Mouse (Mus musculus) MEL (cell line): ENCODE measurements around the gene Bri3bp. TPM values are rescaled to one million over a fixed set of nuclear protein-coding genes. Genes with fewer than 3 reads are reported as not detected.

Experiments used
- DNase-seq: peaks from one replicate; pipeline ENCODE4 v3.0.0; 2011; ENCODE audit warnings: low read depth, low spot score
- H3K27ac ChIP-seq: 2 replicates; pipeline ENCODE4 v1.5.1; 2012; ENCODE audit warnings: low read depth, mild to moderate bottlenecking, control low read depth, low read length, moderate library complexity; ENCODE audit not compliant: control insufficient read depth
- H3K27me3 ChIP-seq, 2 experiments: fragments of 150-350 bp in 1 of 2; sonication (generic) in 1 of 2; 2 replicates each; pipeline ENCODE4 v1.6.1; 2012; ENCODE audit warnings: low read length in 2 of 2, mild to moderate bottlenecking in 2 of 2, improper control_type of control experiment in 1 of 2, moderate library complexity in 1 of 2; ENCODE audit not compliant: insufficient read depth in 2 of 2, control insufficient read depth in 1 of 2
- H3K36me3 ChIP-seq, 2 experiments: 2 replicates each; pipeline ENCODE4 v1.6.1; 2012 to 2014; ENCODE audit warnings: low read length in 2 of 2, improper control_type of control experiment in 1 of 2, inconsistent platforms in 1 of 2, mild to moderate bottlenecking in 1 of 2; ENCODE audit not compliant: insufficient read depth in 2 of 2, control insufficient read depth in 1 of 2
- H3K4me1 ChIP-seq, 2 experiments: fragments of 150-350 bp in 1 of 2; sonication (generic) in 1 of 2; 2 replicates each; pipeline ENCODE4 v1.6.1; 2012; ENCODE audit warnings: low read length in 2 of 2, improper control_type of control experiment in 1 of 2, mild to moderate bottlenecking in 1 of 2; ENCODE audit not compliant: insufficient read depth in 2 of 2, control insufficient read depth in 1 of 2
- H3K4me3 ChIP-seq, 2 experiments: fragments of 150-350 bp in 1 of 2; sonication (generic) in 1 of 2; 2 replicates each; pipeline ENCODE4 v1.5.1; 2012; ENCODE audit warnings: low read depth in 2 of 2, low read length in 2 of 2, mild to moderate bottlenecking in 2 of 2, moderate library complexity in 2 of 2, control low read depth in 1 of 2, improper control_type of control experiment in 1 of 2; ENCODE audit not compliant: control insufficient read depth in 1 of 2, insufficient read depth in 1 of 2
- H3K79me2 ChIP-seq: 2 replicates; pipeline ENCODE4 v1.6.1; 2012; ENCODE audit warnings: mild to moderate bottlenecking, low read length, moderate library complexity; ENCODE audit not compliant: control insufficient read depth, poor library complexity, insufficient read depth
- H3K9ac ChIP-seq: 2 replicates; pipeline ENCODE4 v1.6.1; 2012; ENCODE audit warnings: low read depth, mild to moderate bottlenecking, control low read depth, low read length, moderate library complexity; ENCODE audit not compliant: control insufficient read depth, poor library complexity, severe bottlenecking
- H3K9me3 ChIP-seq: fragments of 150-350 bp; sonication (generic); replicated peaks from 2 replicates; pipeline ENCODE4 v1.6.1; 2012; ENCODE audit warnings: mild to moderate bottlenecking, low read length, improper control_type of control experiment, moderate library complexity; ENCODE audit not compliant: insufficient read depth
- BHLHE40 ChIP-seq: IDR thresholded peaks from 2 replicates; pipeline ENCODE4 v1.6.1; 2012; ENCODE audit warnings: low read depth, mild to moderate bottlenecking, inconsistent platforms, low read length, improper control_type of control experiment, borderline replicate concordance
- CHD1 ChIP-seq: IDR thresholded peaks from 2 replicates; pipeline ENCODE4 v1.6.1; 2012; ENCODE audit warnings: low read depth, mild to moderate bottlenecking, inconsistent platforms, low read length, improper control_type of control experiment
- CTCF ChIP-seq, 3 experiments: IDR thresholded peaks in 2 of 3; conservative IDR thresholded peaks in 1 of 3; 2 replicates each; pipeline ENCODE4 v1.5.1; 2011 to 2012; ENCODE audit warnings: low read length in 3 of 3, low read depth in 2 of 3, mild to moderate bottlenecking in 2 of 3, improper control_type of control experiment in 1 of 3, inconsistent platforms in 1 of 3, mixed read lengths in 1 of 3, moderate library complexity in 1 of 3; ENCODE audit not compliant: control insufficient read depth in 1 of 3, insufficient read depth in 1 of 3, poor library complexity in 1 of 3, severe bottlenecking in 1 of 3
- E2F4 ChIP-seq: IDR thresholded peaks from 2 replicates; pipeline ENCODE4 v1.6.1; 2011; ENCODE audit warnings: low read depth, low read length, improper control_type of control experiment, borderline replicate concordance
- ELF1 ChIP-seq: IDR thresholded peaks from 2 replicates; pipeline ENCODE4 v1.6.1; 2014; ENCODE audit warnings: low read depth, mild to moderate bottlenecking, inconsistent platforms, low read length, improper control_type of control experiment, moderate library complexity
- EP300 ChIP-seq, 2 experiments: IDR thresholded peaks; 2 replicates each; pipeline ENCODE4 v1.6.1; 2011; ENCODE audit warnings: improper control_type of control experiment in 2 of 2, low read length in 2 of 2, low read depth in 1 of 2, mild to moderate bottlenecking in 1 of 2
- ETS1 ChIP-seq: IDR thresholded peaks from 2 replicates; pipeline ENCODE4 v1.6.1; 2012; ENCODE audit warnings: low read depth, mild to moderate bottlenecking, inconsistent platforms, low read length, improper control_type of control experiment, moderate library complexity
- GATA1 ChIP-seq: IDR thresholded peaks from 2 replicates; pipeline ENCODE4 v1.6.1; 2011; ENCODE audit warnings: low read depth, low read length, improper control_type of control experiment
- HCFC1 ChIP-seq: IDR thresholded peaks from 2 replicates; pipeline ENCODE4 v1.6.1; 2012; ENCODE audit warnings: low read depth, mild to moderate bottlenecking, inconsistent platforms, low read length, improper control_type of control experiment, moderate library complexity
- KAT2A ChIP-seq: conservative IDR thresholded peaks from 2 replicates; pipeline ENCODE4 v1.6.1; 2012; ENCODE audit warnings: low read depth, low read length, improper control_type of control experiment, inconsistent platforms
- MAFK ChIP-seq: IDR thresholded peaks from 2 replicates; pipeline ENCODE4 v1.6.1; 2011; ENCODE audit warnings: low read depth, mild to moderate bottlenecking, low read length, improper control_type of control experiment, borderline replicate concordance
- MAX ChIP-seq: IDR thresholded peaks from 2 replicates; pipeline ENCODE4 v1.6.1; 2011; ENCODE audit warnings: low read length, improper control_type of control experiment
- MEF2A ChIP-seq: IDR thresholded peaks from 2 replicates; pipeline ENCODE4 v1.6.1; 2014; ENCODE audit warnings: low read depth, mild to moderate bottlenecking, inconsistent platforms, low read length, improper control_type of control experiment; ENCODE audit not compliant: poor library complexity, insufficient replicate concordance, severe bottlenecking; ENCODE audit errors: extremely low read depth
- MYB ChIP-seq: IDR thresholded peaks from 2 replicates; pipeline ENCODE4 v1.6.1; 2011; ENCODE audit warnings: mild to moderate bottlenecking, low read depth, low read length, improper control_type of control experiment
- NELFE ChIP-seq: IDR thresholded peaks from 2 replicates; pipeline ENCODE4 v1.6.1; 2011; ENCODE audit warnings: low read depth, low read length, improper control_type of control experiment
- NRF1 ChIP-seq: IDR thresholded peaks from 2 replicates; pipeline ENCODE4 v1.6.1; 2014; ENCODE audit warnings: low read depth, mild to moderate bottlenecking, inconsistent platforms, low read length, improper control_type of control experiment, moderate library complexity; ENCODE audit not compliant: poor library complexity, insufficient read depth, severe bottlenecking
- POLR2AphosphoS2 ChIP-seq: IDR thresholded peaks from 2 replicates; pipeline ENCODE4 v1.6.1; 2011; ENCODE audit warnings: low read length, improper control_type of control experiment
- POLR2AphosphoS5 ChIP-seq: IDR thresholded peaks from 2 replicates; pipeline ENCODE4 v1.6.1; 2012; ENCODE audit warnings: low read depth, borderline replicate concordance, mild to moderate bottlenecking, inconsistent platforms, low read length, moderate library complexity, mixed read lengths
- RCOR1 ChIP-seq: IDR thresholded peaks from 2 replicates; pipeline ENCODE4 v1.6.1; 2012; ENCODE audit warnings: low read depth, mild to moderate bottlenecking, inconsistent platforms, low read length, improper control_type of control experiment
- SIN3A ChIP-seq: IDR thresholded peaks from 2 replicates; pipeline ENCODE4 v1.6.1; 2012; ENCODE audit warnings: low read length, improper control_type of control experiment, inconsistent platforms
- SMC3 ChIP-seq: IDR thresholded peaks from 2 replicates; pipeline ENCODE4 v1.6.1; 2011; ENCODE audit warnings: low read depth, low read length, improper control_type of control experiment
- TAL1 ChIP-seq: IDR thresholded peaks from 2 replicates; pipeline ENCODE4 v1.6.1; 2012; ENCODE audit warnings: mild to moderate bottlenecking, inconsistent platforms, low read length, moderate library complexity, mixed read lengths
- TBP ChIP-seq: IDR thresholded peaks from 2 replicates; pipeline ENCODE4 v1.8.0; 2011; ENCODE audit warnings: low read depth, low read length, improper control_type of control experiment
- TCF12 ChIP-seq: IDR thresholded peaks from 2 replicates; pipeline ENCODE4 v1.6.1; 2014; ENCODE audit warnings: low read depth, mild to moderate bottlenecking, inconsistent platforms, low read length, improper control_type of control experiment, moderate library complexity
- UBTF ChIP-seq: IDR thresholded peaks from 2 replicates; pipeline ENCODE4 v1.6.1; 2012; ENCODE audit warnings: low read depth, mild to moderate bottlenecking, inconsistent platforms, low read length, improper control_type of control experiment, moderate library complexity, borderline replicate concordance; ENCODE audit not compliant: insufficient read depth
- USF2 ChIP-seq, 2 experiments: IDR thresholded peaks; 2 replicates each; pipeline ENCODE4 v1.6.1; 2011 to 2012; ENCODE audit warnings: improper control_type of control experiment in 2 of 2, low read length in 2 of 2, borderline replicate concordance in 1 of 2, inconsistent platforms in 1 of 2, low read depth in 1 of 2, mild to moderate bottlenecking in 1 of 2; ENCODE audit not compliant: insufficient read depth in 1 of 2
- ZC3H11A ChIP-seq: IDR thresholded peaks from 2 replicates; pipeline ENCODE4 v1.6.1; 2012; ENCODE audit warnings: low read depth, mild to moderate bottlenecking, inconsistent platforms, low read length, improper control_type of control experiment
- ZMIZ1 ChIP-seq: IDR thresholded peaks from 2 replicates; pipeline ENCODE4 v1.6.1; 2012; ENCODE audit warnings: low read depth, mild to moderate bottlenecking, inconsistent platforms, low read length, improper control_type of control experiment, moderate library complexity
- ZNF384 ChIP-seq: IDR thresholded peaks from 2 replicates; pipeline ENCODE4 v1.6.1; 2012; ENCODE audit warnings: low read depth, mild to moderate bottlenecking, inconsistent platforms, low read length, improper control_type of control experiment
- polyA plus RNA-seq, 2 experiments: library from polyadenylated mRNA; stranded (reverse) in 1 of 2; unstranded in 1 of 2; fragments of >175 nt in 1 of 2; fragments of >200 nt in 1 of 2; gene quantifications; 2 replicates each; pipeline versions ENCODE4 v1.2.1 to v1.2.4; 2012; ENCODE audit warnings: low replicate concordance in 2 of 2, low read depth in 1 of 2; ENCODE audit not compliant: insufficient read length in 2 of 2, insufficient read depth in 1 of 2, missing spikeins in 1 of 2
- total RNA-seq: library from RNA; depleted of rRNA; stranded (reverse); fragments of 300-350 nt; gene quantifications from 2 replicates; pipeline ENCODE4 v1.2.3, GENCODE M21; 2012

Bri3bp gene
- total and polyA plus RNA-seq, 3 experiments, result 73.7 to 264 (median 87.6) TPM

- Histone ChIP-seq H3K4me1 (peaks cover 0 to 11% of the 10 kb centered on the region in 2 experiments; a peak in 1 of 4 replicates), H3K4me3 (peak overlapping the region; percentile 54 to 85)
These were observed 33.7 kb downstream of the Bri3bp start for GRCm38 (mm10) chr5:125475030-125475429.

GRCm38 (mm10) chr5:125475601-125476285, 34.4 kb downstream of the Bri3bp start, which contains the start of gene Aacs:
Gene Aacs, plus strand, starts transcription at chr5:125475814.
- Histone ChIP-seq H3K9me3 (no peaks in the 10 kb centered on the region), H3K36me3 (peaks cover 0 to 2% of the 10 kb centered on the region in 2 experiments; a peak in 2 of 4 replicates), H3K9ac (peak within 1 kb of the TSS; percentile 83), H3K4me3 (peak within 1 kb of the TSS; percentile 85 to 90), H3K27ac (peak within 1 kb of the TSS; percentile 54), H3K79me2 (peaks cover 33% of the 10 kb centered on the region), H3K4me1 (peaks cover 0 to 11% of the 10 kb centered on the region in 2 experiments; a peak in 1 of 4 replicates), H3K27me3 (no peaks in the 10 kb centered on the region)
- DNase-seq, result peak; percentile 98
- TF ChIP-seq NRF1 (peak; percentile 96), NELFE (peak; percentile 96), MAX (peak; percentile 69), ZC3H11A (no peak), ZMIZ1 (peak; percentile 91), USF2 (IDR thresholded peaks at IDR 0.05; ENCODE audit: borderline replicate concordance in 1 of 2, insufficient read depth in 1 of 2, low read depth in 1 of 2, low read length in 2 of 2) (no peak), POLR2AphosphoS2 (peak; percentile 91; the same call in 1 of the 2 replicates), CTCF (IDR thresholded peaks at IDR 0.05 in 2 of 3, conservative IDR thresholded peaks at IDR 0.05 in 1 of 3; ENCODE audit: control insufficient read depth in 1 of 3, insufficient read depth in 1 of 3, low read depth in 2 of 3, low read length in 3 of 3, poor library complexity in 1 of 3, severe bottlenecking in 1 of 3) (no peak), MYB (no peak), ZNF384 (peak; percentile 49; the same call in 1 of the 2 replicates), TCF12 (peak; percentile 85), MEF2A (no peak), HCFC1 (peak; percentile 73), RCOR1 (no peak), MAFK (no peak), UBTF (no peak), GATA1 (peak; percentile 32; the same call in 1 of the 2 replicates), SIN3A (peak; percentile 96; the same call in 1 of the 2 replicates), BHLHE40 (peak; percentile 61; the same call in 1 of the 2 replicates), TBP (peak; percentile 88), ETS1 (peak; percentile 68; the same call in 1 of the 2 replicates), ELF1 (peak; percentile 72; the same call in 1 of the 2 replicates), TAL1 (peak; percentile 67), SMC3 (no peak), CHD1 (no peak), KAT2A (peak; percentile 76), E2F4 (0 out of 2 replicates have a peak, but pooled peaks have one; percentile 10)

More at GRCm38 (mm10) chr5:125475030-125475429, 33.7 kb downstream of the Bri3bp start:
- H3K79me2 ChIP-seq, result peaks cover 33% of the 10 kb centered on the region
- peak overlapping the region; percentile 6 for H3K27ac ChIP-seq
- TF ChIP-seq BHLHE40 (no peak), POLR2AphosphoS2 (no peak), POLR2AphosphoS5 (no peak), EP300 (IDR thresholded peaks at IDR 0.05; ENCODE audit: low read depth in 1 of 2, low read length in 2 of 2) (no peak), TBP (no peak), ZNF384 (no peak)
- TF ChIP-seq, all 39 proteins: peak for 0
- Histone ChIP-seq H3K9me3 (no peaks in the 10 kb centered on the region), H3K36me3 (peaks cover 0 to 2% of the 10 kb centered on the region in 2 experiments; a peak in 2 of 4 replicates), H3K9ac (peak overlapping the region; percentile 45), H3K27me3 (no peaks in the 10 kb centered on the region)
- no peak for DNase-seq
